Mouse (Mus musculus) Patski (cell line): ENCODE results near the gene Brip1. TPM values are rescaled to one million over a fixed set of nuclear protein-coding genes. Genes with fewer than 3 reads are reported as not detected.
A peak's percentile ranks its signal among the peaks of the same experiment; 100 is the strongest.

Source experiments
- ATAC-seq: fragments of 100-300 bp; one replicate; pipeline ENCODE4 v1.8.0; 2021
- CTCF ChIA-PET: fragments of 350-600 bp; sonication (Branson Sonifier 250); formaldehyde crosslinking; loops from one replicate; lab custom pipeline; 2022; ENCODE audit warnings: inconsistent platforms; lab: Charles Lee
- POLR2A ChIA-PET: fragments of 350-600 bp; sonication (Branson Sonifier 250); formaldehyde crosslinking; loops from one replicate; lab custom pipeline; 2022; ENCODE audit warnings: antibody characterized with exemption, inconsistent platforms; lab: Charles Lee
- DNase-seq: peaks from one replicate; pipeline ENCODE4 v3.0.0-alpha.2; 2011; ENCODE audit warnings: low read depth, low spot score
- H3K27me3 ChIP-seq: fragments of 371-371 bp; one replicate; pipeline ENCODE4 v1.5.1; 2021
- CTCF ChIP-seq: fragments of 100-300 bp; IDR thresholded peaks from one replicate; pipeline ENCODE4 v1.5.1; 2021
- in situ Hi-C: fragments of 300-500 bp; cut with MboI; formaldehyde crosslinking; loops from 3 replicates; pipeline ENCODE4 v1.11.1; 2018; ENCODE audit warnings: low pct_unique_long_range_greater_than_20kb, mixed read lengths
- polyA plus RNA-seq: library from polyadenylated mRNA; unstranded; gene quantifications from one replicate; pipeline ENCODE4 v1.2.3, GENCODE M21; 2021

Brip1 gene
- polyA plus RNA-seq, 1 experiment from 2014 or later: 4.4 TPM

DNA sequence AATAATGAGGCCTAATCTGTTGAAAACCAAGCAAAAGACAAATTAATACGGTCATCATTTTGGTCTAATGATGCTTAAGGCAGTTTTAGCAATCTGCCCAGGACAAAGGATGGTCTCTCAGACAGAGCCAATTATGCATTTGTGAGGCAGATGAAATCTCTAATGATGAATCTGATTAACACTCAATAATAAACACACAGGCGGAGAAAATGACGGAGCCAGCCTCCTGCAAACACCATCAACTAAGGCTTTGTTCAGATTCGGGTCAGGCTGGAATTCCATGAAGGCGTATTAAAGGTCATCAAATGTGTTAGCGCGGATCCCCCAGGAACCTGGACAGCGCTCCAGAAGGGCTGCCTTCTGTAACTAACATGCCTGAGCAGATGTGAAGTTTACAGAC lies 161.6 kb downstream of the Brip1 start:
- DNase-seq (no peak), ATAC-seq (no peak)
- ChIA-PET POLR2A (interaction anchor here (0.6 kb wide), 1 partner anchor 26 kb away, joined by 3 read pairs; no protein-coding TSS in a partner anchor), CTCF (no interaction called here)
- no peak for TF ChIP-seq CTCF
- peaks cover 22% of the 10 kb centered on the region for H3K27me3 ChIP-seq
- in situ Hi-C loops: no loop called here

DNA sequence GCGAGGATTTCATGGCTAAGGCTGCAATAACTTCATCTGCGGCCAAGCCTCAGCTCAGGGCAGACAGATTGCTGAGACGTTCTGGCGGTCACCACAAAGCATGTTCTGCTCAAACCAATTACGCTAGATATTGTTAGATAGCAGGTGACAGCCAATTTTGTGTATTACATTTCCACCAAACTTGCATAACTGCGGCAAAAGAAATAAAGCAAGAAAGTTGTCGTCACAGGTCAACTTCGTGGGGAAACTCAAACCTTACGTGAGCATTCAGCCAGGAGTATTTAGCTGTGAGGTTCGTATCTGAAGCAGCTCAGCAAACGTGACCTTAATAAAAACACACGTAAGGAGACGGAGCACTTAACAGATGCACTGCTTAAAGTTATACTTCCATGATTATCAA lies 162.3 kb downstream of the Brip1 start:
- ATAC-seq: no peak
- H3K27me3 ChIP-seq: peaks cover 22% of the 10 kb centered on the region
- TF ChIP-seq CTCF: no peak
- in situ Hi-C loops: no loop called here
- ChIA-PET POLR2A (no interaction called here), CTCF (no interaction called here)
- DNase-seq: no peak

DNA sequence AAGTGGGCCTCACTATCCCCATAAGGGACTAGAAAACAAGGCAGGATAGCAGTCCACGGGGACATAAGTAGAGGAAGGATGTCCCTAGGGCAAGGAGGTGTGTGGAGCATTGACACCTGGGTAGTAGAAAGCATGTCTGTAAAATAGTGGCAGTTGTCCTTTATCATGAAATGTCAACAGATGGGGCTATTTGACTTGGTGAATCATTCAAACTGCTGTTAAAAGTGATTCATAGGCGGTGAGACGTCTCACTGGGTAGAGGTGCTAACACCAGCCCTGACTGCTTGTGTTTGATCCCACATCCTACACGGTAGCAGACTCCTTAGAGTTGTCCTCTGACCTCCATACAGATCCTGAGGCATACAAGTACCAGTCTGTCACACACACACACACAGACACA lies 168.1 kb downstream of the Brip1 start:
- peak; percentile 47 for TF ChIP-seq CTCF
- ChIA-PET CTCF (no interaction called here), POLR2A (no interaction called here)
- in situ Hi-C loops: no loop called here
- peaks cover 19% of the 10 kb centered on the region for H3K27me3 ChIP-seq
- ATAC-seq (no peak), DNase-seq (peak; percentile 9)

DNA sequence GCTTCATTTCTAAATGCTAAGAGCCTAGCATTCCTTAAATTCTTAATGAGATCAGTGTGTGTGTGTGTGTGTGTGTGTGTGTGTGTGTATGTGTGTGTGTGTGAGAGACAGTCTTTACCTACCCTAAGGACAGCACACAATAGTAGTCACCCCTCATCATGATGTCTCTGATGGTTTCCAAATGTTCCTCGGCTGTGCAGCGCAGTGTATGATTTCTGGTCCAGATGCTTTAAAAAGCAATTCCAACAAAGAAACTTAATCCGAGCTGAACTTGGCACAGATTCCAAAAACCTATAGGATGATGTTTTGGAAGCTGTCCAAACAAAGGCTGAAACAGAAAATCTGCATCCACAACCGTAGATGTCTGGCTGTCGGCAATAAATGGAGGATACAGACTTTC lies 173.0 kb downstream of the Brip1 start:
- ATAC-seq (no peak), DNase-seq (no peak)
- POLR2A ChIA-PET: no interaction called here
- peaks cover 21% of the 10 kb centered on the region for H3K27me3 ChIP-seq
- CTCF ChIA-PET: no interaction called here
- TF ChIP-seq CTCF: no peak
- in situ Hi-C loops: no loop called here

DNA sequence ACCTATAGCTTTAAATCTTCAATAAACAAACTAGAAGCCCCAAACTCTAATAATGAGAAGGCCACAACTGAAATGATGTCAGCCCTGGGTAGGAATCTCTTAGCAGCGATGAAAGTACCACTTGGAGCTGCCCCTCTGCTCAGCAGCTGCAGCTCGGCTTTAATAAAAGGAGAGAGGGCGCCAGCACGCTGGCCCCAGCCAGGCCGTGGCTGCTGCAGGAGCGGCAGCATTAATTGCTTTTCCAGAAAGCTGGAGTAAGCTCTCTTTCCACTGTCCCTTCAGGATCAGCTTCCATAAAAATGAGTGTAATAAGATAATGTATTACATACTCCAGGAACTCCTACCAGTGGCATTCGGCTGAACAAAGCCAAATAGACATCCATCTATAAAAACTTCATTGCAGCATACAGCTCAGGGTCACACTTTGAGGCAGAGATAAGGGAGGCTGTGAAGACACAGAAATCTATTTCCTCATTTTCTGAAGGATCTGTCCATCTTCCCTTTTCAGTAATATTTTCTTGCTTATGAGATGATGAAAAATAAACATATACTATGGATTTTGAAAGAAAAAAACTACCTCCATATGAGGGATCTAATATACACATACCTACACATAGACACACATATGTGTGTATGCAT lies 174.3 kb downstream of the Brip1 start:
- in situ Hi-C loops: no loop called here
- POLR2A ChIA-PET: no interaction called here
- ATAC-seq (no peak), DNase-seq (no peak)
- H3K27me3 ChIP-seq: peaks cover 21% of the 10 kb centered on the region
- CTCF ChIA-PET: no interaction called here
- TF ChIP-seq CTCF: no peak

DNA sequence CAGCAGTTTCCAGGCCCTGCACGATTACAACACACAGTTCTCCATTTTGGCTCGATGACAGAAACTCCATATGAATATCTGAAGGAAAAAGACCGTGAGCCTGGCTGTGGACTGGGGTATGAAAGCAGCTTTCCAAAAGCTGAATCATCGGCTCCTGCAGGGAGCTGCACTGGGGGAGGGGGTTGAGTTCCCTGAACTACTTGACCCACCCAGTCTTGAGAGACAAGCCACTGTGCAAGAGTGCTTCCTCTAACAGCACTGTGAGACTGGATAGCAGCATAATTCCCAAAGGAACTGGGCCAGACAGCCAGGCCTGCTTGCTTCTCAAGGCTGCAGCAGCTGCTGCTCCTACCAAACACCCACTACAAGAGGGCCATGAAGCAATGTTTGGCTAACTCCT lies 178.6 kb downstream of the Brip1 start:
- ATAC-seq: peak; percentile 8
- DNase-seq: peak; percentile 13
- peaks cover 14% of the 10 kb centered on the region for H3K27me3 ChIP-seq
- CTCF ChIA-PET: interaction anchor here (1.1 kb wide), 1 partner anchor 28 kb away, joined by 3 read pairs; no protein-coding TSS in a partner anchor
- POLR2A ChIA-PET: no interaction called here
- TF ChIP-seq CTCF: no peak
- in situ Hi-C loops: no loop called here

DNA sequence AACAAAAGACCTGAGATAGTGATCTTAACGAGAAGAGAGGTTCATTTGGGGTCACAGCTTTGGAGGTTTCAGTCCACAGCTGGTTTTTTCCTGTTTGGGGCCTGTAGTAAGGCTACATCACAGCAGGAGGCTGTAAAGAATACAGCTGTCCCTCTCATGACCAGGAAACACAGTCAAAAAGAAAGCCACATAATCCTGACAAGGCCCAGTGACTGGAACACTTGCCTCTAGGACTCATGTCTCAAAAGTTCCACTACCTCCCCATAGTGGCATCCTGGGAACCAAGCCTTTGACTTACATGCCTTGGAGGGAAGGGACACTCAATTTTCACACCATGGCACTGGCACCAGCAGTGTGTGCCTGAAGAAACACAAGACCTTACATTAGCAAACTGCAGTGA lies 181.0 kb downstream of the Brip1 start:
- ATAC-seq: no peak
- no peak for DNase-seq
- ChIA-PET POLR2A (no interaction called here), CTCF (no interaction called here)
- in situ Hi-C loops: no loop called here
- H3K27me3 ChIP-seq: peaks cover 15% of the 10 kb centered on the region
- no peak for TF ChIP-seq CTCF

DNA sequence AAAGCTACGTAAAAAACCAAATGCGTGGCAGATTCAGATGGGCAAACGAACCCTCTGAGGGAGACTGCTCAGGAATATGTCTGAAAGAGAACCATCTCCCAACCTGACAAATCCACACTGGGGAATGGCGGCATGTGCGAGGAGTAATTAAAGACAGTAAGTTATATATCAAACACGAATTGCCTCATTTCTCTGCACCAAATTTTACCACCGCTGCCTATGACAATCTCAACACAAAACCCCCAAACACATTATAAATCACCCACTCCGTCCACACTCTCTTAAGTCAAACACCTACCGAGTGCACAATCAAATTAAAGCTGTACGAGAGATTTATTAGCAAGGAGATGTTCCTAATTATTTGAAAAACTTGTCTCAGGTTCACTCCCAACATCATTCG lies 184.8 kb downstream of the Brip1 start:
- TF ChIP-seq CTCF: no peak
- CTCF ChIA-PET: no interaction called here
- H3K27me3 ChIP-seq: peaks cover 19% of the 10 kb centered on the region
- POLR2A ChIA-PET: no interaction called here
- DNase-seq: no peak
- no peak for ATAC-seq
- in situ Hi-C loops: no loop called here

DNA sequence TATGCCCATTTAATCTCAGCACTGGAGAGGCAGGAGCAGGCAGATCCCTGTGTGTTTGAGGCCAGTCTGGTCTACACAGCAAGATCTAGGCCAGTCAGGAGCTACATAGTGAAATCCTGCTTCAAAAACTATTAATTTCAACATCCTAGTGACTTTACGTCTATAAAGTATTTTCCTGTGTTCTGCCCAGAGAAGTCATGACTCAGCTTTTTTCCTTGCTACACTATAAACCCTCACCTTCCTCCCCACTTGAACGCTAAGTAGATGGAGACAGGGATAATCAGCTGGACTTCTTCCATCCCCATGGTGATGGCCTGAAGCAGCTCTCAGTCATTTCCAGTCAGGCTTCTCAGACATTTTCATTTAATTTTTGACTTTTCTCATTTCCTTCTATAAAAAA lies 187.9 kb downstream of the Brip1 start:
- CTCF ChIA-PET: no interaction called here
- no peak for TF ChIP-seq CTCF
- H3K27me3 ChIP-seq: peaks cover 19% of the 10 kb centered on the region
- in situ Hi-C loops: no loop called here
- DNase-seq: no peak
- ATAC-seq: no peak
- POLR2A ChIA-PET: no interaction called here

DNA sequence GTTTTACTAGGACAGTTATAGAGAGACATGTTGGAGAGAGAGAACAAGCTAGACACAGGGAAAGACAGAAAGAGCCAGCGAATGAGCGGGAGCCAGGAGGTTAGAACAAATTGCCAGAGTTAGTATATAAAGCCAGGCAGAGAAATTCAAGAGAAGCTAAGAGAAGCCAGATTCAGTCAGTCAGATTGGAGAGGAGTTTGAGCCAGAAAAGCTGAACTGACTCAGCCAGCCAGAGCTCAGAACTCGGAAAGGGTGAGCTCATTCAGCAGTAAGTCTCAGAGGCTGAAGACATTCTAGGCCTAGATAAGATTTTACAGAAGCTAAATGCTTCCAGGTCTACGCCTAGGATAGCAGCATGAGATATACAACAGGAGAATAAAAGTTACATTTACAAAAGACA lies 190.5 kb downstream of the Brip1 start:
- TF ChIP-seq CTCF: no peak
- peaks cover 13% of the 10 kb centered on the region for H3K27me3 ChIP-seq
- ATAC-seq (no peak), DNase-seq (no peak)
- in situ Hi-C loops: no loop called here
- ChIA-PET POLR2A (interaction anchor here (0.6 kb wide), 1 partner anchor 141 kb away, joined by 3 read pairs; no protein-coding TSS in a partner anchor), CTCF (interaction anchor here (1.0 to 1.3 kb wide), 2 partner anchors 10 to 39 kb away, joined by 3 read pairs; no protein-coding TSS in a partner anchor)

DNA sequence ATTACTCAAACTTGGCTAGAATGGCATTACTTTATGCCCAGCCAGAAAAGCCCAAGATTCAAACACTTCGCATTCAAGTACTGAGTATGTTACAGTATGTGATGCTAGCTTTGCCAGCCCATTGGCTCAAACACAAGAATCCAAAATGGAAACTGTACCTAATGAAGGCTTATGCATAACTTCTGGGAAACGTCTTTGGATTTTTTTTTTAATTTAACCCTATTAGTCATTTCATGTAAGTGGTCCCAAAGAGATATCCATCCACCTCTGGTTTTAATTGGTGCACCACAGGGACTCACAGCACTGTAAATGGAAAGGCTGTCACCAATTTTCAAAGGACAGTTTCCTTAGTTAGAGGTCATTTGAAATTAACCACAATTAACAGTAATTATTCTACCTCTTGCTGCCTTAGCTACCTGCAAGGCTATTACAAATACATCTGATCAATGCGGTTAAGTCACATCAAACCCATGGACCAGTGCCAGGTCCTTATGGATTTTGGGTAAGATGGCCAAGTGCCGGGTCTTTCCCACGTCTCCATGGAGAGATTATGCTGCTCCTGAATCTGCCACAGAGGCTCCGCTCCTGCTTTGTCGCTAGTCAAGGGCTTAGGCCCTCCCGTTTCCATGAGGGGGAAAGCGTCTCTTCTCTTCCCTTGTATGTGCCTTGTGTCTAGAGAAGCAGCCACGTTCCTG lies 192.6 kb downstream of the Brip1 start:
- CTCF ChIA-PET: interaction anchor here (0.9 kb wide), 1 partner anchor 9 kb away, joined by 3 read pairs; no protein-coding TSS in a partner anchor
- ATAC-seq: no peak
- in situ Hi-C loops: no loop called here

More for the DNA sequence above, 192.6 kb downstream of the Brip1 start:
- no peak for DNase-seq
- POLR2A ChIA-PET: no interaction called here
- TF ChIP-seq CTCF: no peak
- peaks cover 8% of the 10 kb centered on the region for H3K27me3 ChIP-seq

Other genes with a start within 250 kb of the Brip1 start
- 21.2 TPM for gene Ints2, start 56.4 kb upstream of the Brip1 start, polyA plus RNA-seq
- 27.4 TPM for gene Med13, start 156.4 kb upstream of the Brip1 start, polyA plus RNA-seq